Mouse (Mus musculus): ENCODE measurements around the gene Ndrg3.

Gene Ndrg3

GRCm38 (mm10) chr2:156991470-156992319 lies at the start of gene Ndrg3:
Gene Ndrg3, minus strand, starts transcription at chr2:156992056.
- peak; percentile 98 for DNase-seq

DNA sequence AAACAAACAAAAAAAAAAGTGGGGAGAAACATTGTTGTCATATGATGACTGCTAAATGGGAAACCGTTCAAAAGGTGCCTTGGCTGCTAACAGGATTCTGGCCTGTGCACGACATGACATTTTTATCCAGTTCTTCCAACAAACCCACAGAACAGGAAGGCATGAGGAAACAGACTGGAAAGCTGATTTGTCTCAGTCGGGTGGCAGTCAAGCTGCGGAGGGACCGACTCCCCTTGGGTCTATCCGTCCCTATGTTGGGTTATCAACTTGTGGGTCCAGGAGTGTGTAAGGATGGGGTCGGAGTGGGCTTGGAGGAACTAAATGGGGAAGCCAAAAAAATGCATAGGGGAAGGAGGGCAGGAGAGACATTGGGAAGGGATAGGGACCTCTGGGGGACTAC lies 49.6 kb upstream of the Ndrg3 start:
- DNase-seq: no peak

GRCm38 (mm10) chr2:157040649-157041046 lies 48.8 kb upstream of the Ndrg3 start:
- no peak for DNase-seq

DNA sequence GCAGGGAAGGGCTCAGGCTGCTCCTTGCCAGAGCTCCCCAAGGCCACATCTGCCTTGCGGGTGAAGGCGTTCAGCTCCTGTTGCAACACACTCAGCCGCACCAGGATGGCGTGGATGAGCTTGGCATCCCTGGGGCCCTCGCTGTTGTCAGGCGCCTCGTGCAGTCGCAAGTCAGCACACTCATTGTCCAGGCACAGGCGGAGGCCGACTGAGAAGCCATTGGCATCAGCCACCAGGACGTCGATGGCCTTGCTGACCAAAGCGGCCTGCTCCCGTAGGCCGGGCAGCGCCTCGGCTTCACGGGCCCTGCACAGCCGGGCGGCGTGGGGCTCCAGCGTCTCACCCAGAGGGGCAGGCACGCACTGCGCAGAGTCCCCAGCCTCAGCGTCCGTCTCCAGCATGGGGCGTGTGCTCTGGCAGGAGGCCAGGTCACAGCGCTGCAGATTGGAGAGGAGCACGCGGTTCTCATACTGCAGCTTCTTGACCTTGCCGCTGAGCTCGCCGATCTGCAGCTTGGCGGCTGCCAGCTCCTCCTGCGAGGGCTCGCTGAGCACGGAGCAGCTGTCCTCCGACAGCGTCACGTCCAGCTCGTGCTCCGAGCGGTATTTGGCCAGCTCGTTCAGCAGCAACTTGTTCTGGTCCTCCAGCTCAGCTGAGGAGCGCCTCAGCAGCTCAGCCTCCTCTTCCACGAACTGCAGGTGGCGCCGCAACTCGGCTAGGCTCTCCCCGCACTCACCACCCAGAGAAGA lies 48.2 kb upstream of the Ndrg3 start:
- DNase-seq: no peak

DNA sequence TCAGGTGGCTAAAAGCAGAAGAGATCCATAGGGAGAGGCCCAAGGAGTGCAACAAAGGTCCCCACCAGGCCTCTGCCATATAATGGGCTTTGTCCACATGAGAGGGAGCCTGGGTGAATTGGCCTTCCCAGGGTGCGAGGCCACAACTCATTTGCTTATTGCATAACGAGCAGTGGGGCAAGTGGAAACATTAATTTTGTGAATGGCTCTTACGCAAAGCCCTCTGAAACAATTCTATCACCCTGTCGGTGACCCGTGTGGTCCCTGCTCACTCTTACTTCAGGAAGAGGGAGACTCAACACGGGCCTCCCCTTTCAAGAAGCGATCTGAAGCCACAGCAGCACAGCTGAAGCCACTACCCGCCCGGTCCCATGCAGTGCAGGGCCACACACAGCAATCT lies 45.4 kb upstream of the Ndrg3 start:
- no peak for DNase-seq

DNA sequence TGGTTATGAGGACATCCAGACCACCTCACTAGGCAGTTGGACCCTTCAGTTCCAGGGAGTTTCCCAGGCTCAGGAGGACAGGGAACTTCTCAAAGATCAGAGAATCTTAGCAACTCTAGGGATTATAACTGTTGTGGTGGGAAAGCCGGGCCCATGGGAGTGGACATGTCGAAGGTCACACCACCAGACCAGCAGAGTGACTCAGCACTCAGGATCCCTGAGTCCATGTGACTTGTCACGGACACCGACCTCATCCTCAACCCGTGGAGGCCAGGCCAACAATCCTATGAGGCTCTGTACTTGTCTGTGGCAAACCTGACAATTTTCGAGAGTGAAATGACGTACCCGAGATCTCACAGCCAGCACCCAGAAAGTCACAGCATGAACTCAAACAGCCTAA lies 44.5 kb upstream of the Ndrg3 start:
- DNase-seq: no peak

DNA sequence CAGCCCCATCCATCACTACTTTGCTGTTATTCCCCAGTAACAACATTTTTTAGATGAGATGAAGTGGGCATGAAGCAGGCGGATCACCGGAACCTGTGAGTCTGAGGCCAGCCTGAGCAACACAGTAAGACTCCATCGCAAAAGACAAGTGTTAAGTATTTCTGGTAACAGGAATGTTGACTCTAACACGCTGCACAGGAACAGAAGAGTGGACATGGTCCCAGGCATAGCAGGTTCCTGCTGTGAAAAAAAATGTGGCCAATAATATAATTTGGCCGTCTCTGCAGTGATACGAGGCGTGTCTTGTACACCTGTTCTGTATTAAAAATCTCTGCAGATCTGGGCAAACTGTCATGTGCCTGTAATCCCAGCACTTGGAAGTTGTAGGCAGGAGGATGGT lies 43.5 kb upstream of the Ndrg3 start:
- DNase-seq: no peak

DNA sequence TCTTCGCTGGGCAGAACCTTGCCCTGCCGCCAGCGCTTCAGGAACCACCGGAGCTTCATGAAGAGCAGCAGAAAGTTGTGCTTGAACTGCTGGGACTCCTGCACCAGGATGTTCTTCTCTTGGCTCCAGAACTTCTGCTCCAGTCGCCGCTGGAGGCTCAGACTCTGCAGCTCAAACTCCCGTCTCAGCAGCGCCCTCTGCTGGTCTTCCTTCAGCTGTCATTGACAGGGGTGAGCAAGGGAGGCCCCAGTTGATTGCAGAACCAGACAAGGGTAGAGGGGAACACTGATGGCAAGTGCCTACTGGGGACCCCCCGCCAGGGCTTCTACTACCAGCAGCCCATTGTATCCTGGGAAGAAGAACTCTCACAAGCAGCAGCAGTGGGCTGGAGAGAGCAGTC lies 38.9 kb upstream of the Ndrg3 start:
- peak; percentile 92 for DNase-seq

GRCm38 (mm10) chr2:157028261-157028660 lies 36.4 kb upstream of the Ndrg3 start:
- no peak for DNase-seq

- peak; percentile 78 for DNase-seq
Measured at GRCm38 (mm10) chr2:157027106-157028008, 35.5 kb upstream of the Ndrg3 start.

GRCm38 (mm10) chr2:157021156-157021555 lies 29.3 kb upstream of the Ndrg3 start:
- no peak for DNase-seq

GRCm38 (mm10) chr2:157019228-157019627 lies 27.4 kb upstream of the Ndrg3 start:
- no peak for DNase-seq

GRCm38 (mm10) chr2:157016529-157017270 lies 24.8 kb upstream of the Ndrg3 start:
- DNase-seq: no peak

GRCm38 (mm10) chr2:157012341-157012740 lies 20.5 kb upstream of the Ndrg3 start:
- no peak for DNase-seq

GRCm38 (mm10) chr2:157010634-157011310 lies 18.9 kb upstream of the Ndrg3 start:
- peak; percentile 31 for DNase-seq

- DNase-seq: no peak
Measured at GRCm38 (mm10) chr2:157010121-157010520, 18.3 kb upstream of the Ndrg3 start.

DNA sequence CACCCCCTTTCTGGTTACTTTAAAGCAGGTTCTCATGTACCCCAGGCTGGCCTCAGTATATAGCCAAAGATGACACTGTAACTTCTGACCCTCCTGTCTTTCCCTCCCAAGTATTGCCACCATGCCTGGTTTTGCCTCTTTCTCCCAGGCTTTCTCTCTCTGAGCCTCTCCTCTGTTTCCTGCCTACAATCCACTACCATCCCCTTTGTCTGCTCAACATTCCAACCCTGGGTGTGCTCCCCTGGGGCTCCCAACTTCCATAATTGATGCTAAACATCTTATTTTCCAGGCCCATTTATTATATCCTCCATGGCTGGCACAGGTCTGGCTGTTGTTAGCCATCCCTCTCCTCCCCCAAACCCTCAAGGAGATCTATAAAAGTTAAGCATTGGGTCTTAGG lies 16.7 kb upstream of the Ndrg3 start:
- DNase-seq: no peak

DNA sequence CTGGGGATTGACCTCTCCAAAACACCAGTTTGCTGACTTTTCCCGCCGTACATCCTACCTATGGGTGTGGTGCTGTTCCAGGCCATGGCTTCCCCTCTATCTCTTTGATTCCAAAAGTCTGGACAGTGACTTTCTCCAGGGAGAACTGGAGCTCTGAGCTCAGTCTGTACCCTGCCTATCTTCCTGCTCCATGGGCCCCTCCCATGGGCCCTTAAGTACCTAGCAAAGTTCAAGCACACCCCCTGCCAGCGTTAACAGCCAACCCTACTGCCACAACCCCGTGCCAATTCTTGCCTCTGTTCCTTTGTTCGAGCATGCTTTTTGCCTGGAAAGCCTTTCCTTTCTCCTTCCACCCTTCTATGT lies 15.4 kb upstream of the Ndrg3 start:
- no peak for DNase-seq

DNA sequence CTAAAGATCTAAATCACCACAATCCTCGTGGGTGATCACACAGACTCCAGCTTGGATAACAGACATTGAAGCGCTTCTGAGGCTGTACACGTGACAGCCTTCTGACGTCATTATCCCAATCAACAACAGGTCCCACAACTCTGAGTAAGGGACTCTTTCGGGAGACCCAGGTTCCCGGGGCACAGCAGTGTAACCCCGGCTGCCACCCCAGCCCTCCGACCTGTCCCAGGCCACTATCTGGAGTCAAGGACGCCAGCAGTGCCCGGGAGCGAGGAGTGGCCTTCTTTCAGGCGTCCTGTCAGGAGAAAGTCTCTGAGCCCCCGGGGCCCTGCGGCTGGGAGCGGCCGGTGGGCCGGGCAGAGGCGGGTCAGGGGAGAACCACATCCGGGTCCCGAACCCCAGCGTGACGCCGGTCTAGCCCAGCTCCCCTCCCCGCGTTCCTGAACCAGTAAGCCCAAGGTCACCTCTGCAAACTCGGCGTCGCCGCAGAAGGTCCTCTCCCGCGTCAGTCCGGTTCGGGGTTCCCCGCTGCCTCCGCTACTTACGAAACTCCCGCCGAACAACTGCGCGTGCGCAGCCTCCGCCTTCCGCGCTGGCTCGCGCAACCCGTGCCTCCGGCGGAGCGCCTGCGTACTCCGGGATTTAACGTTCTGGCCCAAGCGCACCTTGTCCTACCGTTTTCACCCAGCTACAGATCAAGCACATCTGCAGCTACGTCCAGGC lies 14.8 kb upstream of the Ndrg3 start, which contains the start of gene Dsn1:
Gene Dsn1 (minus strand): TSS at position 644 of the 723 bp plus-strand sequence.
- DNase-seq: peak; percentile 93

DNA sequence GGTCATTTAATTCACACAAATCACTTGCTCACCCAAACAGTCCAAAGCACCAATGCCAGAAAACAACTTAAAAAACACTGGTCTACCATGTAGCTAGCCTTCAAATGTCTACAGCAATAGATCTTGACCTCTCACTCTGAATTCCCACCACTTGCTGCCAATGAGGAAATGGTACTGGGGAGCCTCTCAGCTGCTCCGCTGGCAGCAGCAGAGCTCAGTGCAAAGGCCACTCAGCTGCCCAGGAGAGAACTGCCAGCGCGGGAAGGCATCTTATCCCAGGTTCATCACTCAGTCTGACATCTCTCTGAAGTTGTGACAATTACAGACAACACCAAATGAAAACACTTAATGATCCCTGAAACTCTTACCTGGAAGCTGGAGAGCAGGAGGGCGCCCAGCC lies 10.5 kb upstream of the Ndrg3 start:
- DNase-seq: no peak

DNA sequence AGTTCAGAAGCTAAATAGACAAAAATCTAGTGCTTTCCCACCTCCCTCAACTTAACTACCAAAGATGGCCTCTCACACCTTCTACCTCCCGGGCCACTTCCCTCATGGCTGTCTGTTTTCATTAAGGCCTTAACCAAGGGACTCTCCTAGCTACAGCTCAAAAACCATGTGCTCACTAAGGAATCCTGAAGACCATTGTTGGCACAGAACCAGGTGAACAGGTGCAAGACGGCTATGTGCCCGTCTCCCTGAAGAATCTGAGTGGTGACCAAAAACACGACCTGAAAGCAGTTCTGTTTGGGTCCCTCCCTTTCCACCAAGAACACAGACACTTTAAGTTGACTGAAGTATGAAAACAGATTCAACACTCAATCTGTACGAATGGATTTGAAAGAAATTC lies 6.4 kb upstream of the Ndrg3 start:
- no peak for DNase-seq
